Mouse (Mus musculus): ENCODE measurements around the gene Gal3st2c. TPM values are rescaled to one million over a fixed set of nuclear protein-coding genes. Genes with fewer than 3 reads are reported as not detected.

The Gal3st2c gene
- total and polyA plus RNA-seq, 3 experiments: 0.11 TPM; not detected in 2

- ATAC-seq (ENCODE audit: extremely low read depth, insufficient number of reproducible peaks, low FRiP score, poor library complexity, severe bottlenecking): no peak
- Histone ChIP-seq H3K36me3 (replicated peaks) (no peaks in the 10 kb centered on the region), H3K4me3 (ENCODE audit: low read depth, low read length) (no peak within 1 kb of the TSS), H3K9me3 (replicated peaks) (no peaks in the 10 kb centered on the region), H3K4me1 (ENCODE audit: insufficient read depth, low read depth, low read length) (no peaks in the 10 kb centered on the region), H3K27me3 (ENCODE audit: insufficient read depth, low read length) (peaks cover 5% of the 10 kb centered on the region)
- TF ChIP-seq GATA2 (IDR thresholded peaks at IDR 0.05; ENCODE audit: borderline replicate concordance, low read depth, low read length): no peak
- no peak for TF ChIP-seq GATA1 (IDR thresholded peaks at IDR 0.05; ENCODE audit: borderline replicate concordance, low read length)
- no peak for TF ChIP-seq TAL1 (conservative IDR thresholded peaks at IDR 0.05; ENCODE audit: low read depth, low read length)
- no peak for TF ChIP-seq CTCF (IDR thresholded peaks at IDR 0.05; ENCODE audit: low read depth, low read length)
- no peak for TF ChIP-seq POLR2AphosphoS5 (IDR thresholded peaks at IDR 0.05; ENCODE audit: insufficient replicate concordance, low read depth, low read length)
- DNase-seq (ENCODE audit: low spot score): no peak
Measured at GRCm38 (mm10) chr1:94020151-94020550, 29.8 kb downstream of the Gal3st2c start, which contains the start of gene Neu4. Gene Neu4, plus strand, starts transcription at chr1:94020451.

DNA sequence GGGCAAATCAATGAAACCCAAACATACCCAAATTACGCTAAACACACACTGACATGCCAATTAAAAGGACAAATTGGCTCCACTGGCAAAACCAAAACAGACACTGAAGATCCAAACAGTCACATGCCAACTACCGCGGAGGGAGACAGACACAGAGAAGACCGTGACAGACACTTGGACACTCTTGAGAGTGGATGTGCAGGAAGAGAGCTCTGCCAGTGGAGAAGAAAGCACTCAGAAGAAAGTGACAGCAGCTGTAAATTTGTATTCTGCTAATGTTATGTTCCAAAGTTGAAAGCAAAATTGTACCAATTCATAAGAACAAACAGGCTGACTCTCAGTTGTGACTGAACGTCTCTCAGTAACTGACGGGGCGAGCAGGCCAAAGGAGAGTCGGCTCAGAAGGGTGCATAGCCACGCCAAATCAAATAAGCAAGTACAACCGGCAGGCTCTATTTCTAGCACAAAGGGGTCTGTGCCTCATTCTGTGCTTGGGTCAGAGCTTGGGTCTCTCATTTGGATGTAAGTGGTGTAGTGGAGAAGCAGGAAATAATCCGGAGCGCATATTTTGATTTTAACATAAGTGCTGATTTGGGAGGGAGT is 37.3 kb downstream of the Gal3st2c start:
- Histone ChIP-seq H3K4me3 (ENCODE audit: low read depth, low read length) (no peak overlapping the region), H3K36me3 (replicated peaks) (no peaks in the 10 kb centered on the region), H3K27me3 (ENCODE audit: insufficient read depth, low read length) (peaks cover 5% of the 10 kb centered on the region), H3K4me1 (ENCODE audit: insufficient read depth, low read depth, low read length) (no peaks in the 10 kb centered on the region), H3K9me3 (replicated peaks) (no peaks in the 10 kb centered on the region)
- DNase-seq (ENCODE audit: low spot score) (no peak), ATAC-seq (ENCODE audit: extremely low read depth, insufficient number of reproducible peaks, low FRiP score, poor library complexity, severe bottlenecking) (no peak)
- no peak for TF ChIP-seq TAL1 (conservative IDR thresholded peaks at IDR 0.05; ENCODE audit: low read depth, low read length)
- TF ChIP-seq GATA2 (IDR thresholded peaks at IDR 0.05; ENCODE audit: borderline replicate concordance, low read depth, low read length): no peak
- TF ChIP-seq GATA1 (IDR thresholded peaks at IDR 0.05; ENCODE audit: borderline replicate concordance, low read length): no peak
- no peak for TF ChIP-seq CTCF (IDR thresholded peaks at IDR 0.05; ENCODE audit: low read depth, low read length)
- no peak for TF ChIP-seq POLR2AphosphoS5 (IDR thresholded peaks at IDR 0.05; ENCODE audit: insufficient replicate concordance, low read depth, low read length)

- TF ChIP-seq TAL1 (conservative IDR thresholded peaks at IDR 0.05; ENCODE audit: low read depth, low read length): no peak
- Histone ChIP-seq H3K27me3 (ENCODE audit: insufficient read depth, low read length) (peaks cover 5% of the 10 kb centered on the region; the same call in 1 of the 2 replicates), H3K9me3 (replicated peaks) (no peaks in the 10 kb centered on the region), H3K4me3 (ENCODE audit: low read depth, low read length) (no peak overlapping the region), H3K4me1 (ENCODE audit: insufficient read depth, low read depth, low read length) (no peaks in the 10 kb centered on the region), H3K36me3 (replicated peaks) (no peaks in the 10 kb centered on the region)
- DNase-seq (ENCODE audit: low spot score) (no peak), ATAC-seq (ENCODE audit: extremely low read depth, insufficient number of reproducible peaks, low FRiP score, poor library complexity, severe bottlenecking) (no peak)
Measured at GRCm38 (mm10) chr1:94028741-94029140, 38.4 kb downstream of the Gal3st2c start.

- ATAC-seq (ENCODE audit: extremely low read depth, insufficient number of reproducible peaks, low FRiP score, poor library complexity, severe bottlenecking): no peak
- Histone ChIP-seq H3K27me3 (ENCODE audit: insufficient read depth, low read length) (no peaks in the 10 kb centered on the region), H3K4me3 (ENCODE audit: low read depth, low read length) (no peak overlapping the region), H3K36me3 (replicated peaks) (no peaks in the 10 kb centered on the region), H3K4me1 (ENCODE audit: insufficient read depth, low read depth, low read length) (0 out of 2 replicates have a peak, but pooled peaks cover 2% of the 10 kb centered on the region), H3K9me3 (replicated peaks) (no peaks in the 10 kb centered on the region)
- TF ChIP-seq POLR2AphosphoS5 (IDR thresholded peaks at IDR 0.05; ENCODE audit: insufficient replicate concordance, low read depth, low read length) (no peak), TAL1 (conservative IDR thresholded peaks at IDR 0.05; ENCODE audit: low read depth, low read length) (no peak), CTCF (IDR thresholded peaks at IDR 0.05; ENCODE audit: low read depth, low read length) (no peak)
- DNase-seq (ENCODE audit: low spot score): no peak
Measured at GRCm38 (mm10) chr1:94033075-94033602, 42.8 kb downstream of the Gal3st2c start.

DNA sequence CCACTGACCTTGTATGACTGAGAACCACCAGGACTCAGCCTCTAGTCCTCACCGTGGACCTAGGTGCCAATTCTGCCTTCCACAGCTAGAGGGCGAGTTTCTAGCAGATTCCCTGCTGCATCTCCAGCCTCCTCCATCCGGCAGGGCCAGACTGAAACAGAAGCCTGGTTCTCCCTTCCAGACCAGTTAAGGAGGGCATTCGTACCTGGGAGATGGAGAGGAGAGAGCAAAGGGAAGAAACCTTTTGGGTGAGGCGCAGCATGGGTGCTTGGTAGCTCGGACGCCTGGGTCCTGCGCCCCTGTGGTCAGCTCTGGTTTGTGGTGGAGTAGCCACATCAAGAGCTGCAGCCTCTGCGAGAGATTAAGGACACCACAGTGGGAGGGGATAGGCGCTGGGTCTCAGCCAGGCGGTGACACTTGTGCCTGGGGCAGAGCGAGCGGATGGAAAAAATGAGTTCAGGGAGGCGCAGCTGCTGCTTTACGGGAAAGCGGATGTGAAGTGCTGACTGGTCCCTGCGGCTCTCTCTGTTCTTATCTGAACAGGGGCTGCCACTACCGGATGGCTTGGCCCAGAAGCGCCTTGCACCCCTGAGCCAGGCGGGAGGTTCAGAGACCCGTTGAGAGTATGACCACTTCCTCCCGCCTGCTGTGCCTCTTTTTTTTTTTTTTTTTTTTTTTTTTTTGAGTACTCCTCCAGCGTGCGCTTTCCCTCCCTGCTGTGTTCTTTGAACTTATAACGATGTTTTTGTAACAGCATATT is 44.9 kb downstream of the Gal3st2c start:
- Histone ChIP-seq H3K36me3 (replicated peaks) (peaks cover 3% of the 10 kb centered on the region), H3K4me1 (ENCODE audit: insufficient read depth, low read depth, low read length) (0 out of 2 replicates have a peak, but pooled peaks cover 2% of the 10 kb centered on the region), H3K9me3 (replicated peaks) (no peaks in the 10 kb centered on the region), H3K27me3 (ENCODE audit: insufficient read depth, low read length) (no peaks in the 10 kb centered on the region), H3K4me3 (ENCODE audit: low read depth, low read length) (no peak overlapping the region; the same call in 1 of the 2 replicates)
- TF ChIP-seq TAL1 (conservative IDR thresholded peaks at IDR 0.05; ENCODE audit: low read depth, low read length) (no peak), CTCF (IDR thresholded peaks at IDR 0.05; ENCODE audit: low read depth, low read length) (peak; percentile 53; the same call in 1 of the 2 replicates)
- DNase-seq (ENCODE audit: low spot score) (peak; percentile 26), ATAC-seq (ENCODE audit: extremely low read depth, insufficient number of reproducible peaks, low FRiP score, poor library complexity, severe bottlenecking) (peak; percentile 54)

GRCm38 (mm10) chr1:94040391-94040790 is 50.1 kb downstream of the Gal3st2c start:
- H3K9me3 ChIP-seq (replicated peaks): no peaks in the 10 kb centered on the region
- no peaks in the 10 kb centered on the region for H3K4me1 ChIP-seq (ENCODE audit: insufficient read depth, low read depth, low read length)
- TF ChIP-seq GATA2 (IDR thresholded peaks at IDR 0.05; ENCODE audit: borderline replicate concordance, low read depth, low read length): no peak
- TF ChIP-seq GATA1 (IDR thresholded peaks at IDR 0.05; ENCODE audit: borderline replicate concordance, low read length): no peak
- TF ChIP-seq CTCF (IDR thresholded peaks at IDR 0.05; ENCODE audit: low read depth, low read length): no peak
- no peak for TF ChIP-seq POLR2AphosphoS5 (IDR thresholded peaks at IDR 0.05; ENCODE audit: insufficient replicate concordance, low read depth, low read length)
- DNase-seq (ENCODE audit: low spot score) (no peak), ATAC-seq (ENCODE audit: extremely low read depth, insufficient number of reproducible peaks, low FRiP score, poor library complexity, severe bottlenecking) (no peak)
- peaks cover 3% of the 10 kb centered on the region for H3K36me3 ChIP-seq (replicated peaks)
- H3K27me3 ChIP-seq (ENCODE audit: insufficient read depth, low read length): no peaks in the 10 kb centered on the region
- no peak overlapping the region for H3K4me3 ChIP-seq (ENCODE audit: low read depth, low read length)
